Mouse (Mus musculus) gastrocnemius, postnatal 14 days (tissue): Measurements from ENCODE around the gene Pla2g1b. TPM values are rescaled to one million over a fixed set of nuclear protein-coding genes. Genes with fewer than 3 reads are reported as not detected.
"Not testable (repeated sequence)": the region's sequence is repeated elsewhere in the genome, so short reads cannot be mapped to it uniquely, and the experiment has no call there.

Source experiments
- DNase-seq: peaks from one replicate; pipeline ENCODE4 v3.0.0; 2021; ENCODE audit warnings: mixed read lengths
- intact Hi-C: fragments of 180-260 bp; cut with DNase I; formaldehyde crosslinking; loops from one replicate; pipeline ENCODE4 v1.15.1; 2025; ENCODE audit warnings: low total_unique reads
- total RNA-seq, 2 experiments: library from RNA; stranded (reverse); gene quantifications; 2 replicates each; pipeline ENCODE4 v1.2.3; 2021

Gene Pla2g1b
- total RNA-seq, 2 experiments from 2014 or later: not detected

- DNase-seq, intact Hi-C loops: not testable (repeated sequence)
These were observed 29.6 kb downstream of the Pla2g1b start for GRCm38 (mm10) chr5:115495618-115496017.

DNA sequence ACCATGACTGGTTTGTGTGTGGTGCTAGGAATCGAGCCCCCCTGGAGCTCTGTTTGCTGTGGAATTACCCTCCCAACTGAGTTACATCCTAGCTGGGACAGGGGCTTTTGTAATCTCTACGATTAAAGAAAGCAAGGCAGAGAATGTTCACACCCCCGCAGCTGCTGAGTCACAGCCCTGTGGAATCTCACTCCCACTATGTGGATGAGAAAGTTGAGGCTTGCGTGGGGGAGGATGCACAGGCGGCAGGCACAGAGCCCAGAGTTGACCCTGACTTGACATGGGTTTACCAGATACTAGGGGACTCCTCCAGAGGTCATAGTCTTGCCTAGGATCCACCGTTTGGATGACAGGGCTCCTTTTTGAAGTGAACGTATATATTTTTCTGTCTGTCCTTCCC is 31.0 kb downstream of the Pla2g1b start:
- intact Hi-C loops: no loop called here
- DNase-seq: no peak

GRCm38 (mm10) chr5:115498307-115499240 is 32.5 kb downstream of the Pla2g1b start:
- DNase-seq: no peak
- intact Hi-C loops: no loop called here

- intact Hi-C loops: loop anchor here (5.0 kb wide), 1 partner anchor 52 kb away; no protein-coding TSS in a partner anchor
- no peak for DNase-seq
These were observed 34.4 kb downstream of the Pla2g1b start for GRCm38 (mm10) chr5:115500383-115500935.

DNA sequence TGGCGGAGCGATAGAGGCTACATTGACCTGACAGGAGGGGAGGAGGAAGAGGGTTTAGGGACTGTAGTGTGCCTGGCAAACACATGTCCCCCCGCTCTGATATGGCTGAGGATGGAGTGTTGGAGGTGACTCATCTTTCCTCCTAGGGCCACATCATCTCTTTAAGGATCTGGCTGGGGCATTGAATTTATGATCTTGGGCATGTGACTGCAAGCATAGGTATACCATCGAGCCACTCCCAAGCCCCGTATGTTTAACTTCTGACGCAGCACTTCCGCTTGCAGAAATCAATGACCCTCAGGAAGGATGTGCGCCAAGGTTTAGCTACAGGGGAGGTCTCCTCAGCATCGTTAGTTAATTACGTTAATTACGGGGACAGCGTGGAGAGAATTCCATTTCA is 37.0 kb downstream of the Pla2g1b start:
- intact Hi-C loops: loop anchor here (5.0 kb wide), 1 partner anchor 49 kb away; no protein-coding TSS in a partner anchor
- DNase-seq: no peak

- DNase-seq: peak; percentile 2
- intact Hi-C loops: loop anchor here (1.0 kb wide), 1 partner anchor 33 kb away; no protein-coding TSS in a partner anchor
These were observed 39.6 kb downstream of the Pla2g1b start for GRCm38 (mm10) chr5:115505617-115506016.

DNA sequence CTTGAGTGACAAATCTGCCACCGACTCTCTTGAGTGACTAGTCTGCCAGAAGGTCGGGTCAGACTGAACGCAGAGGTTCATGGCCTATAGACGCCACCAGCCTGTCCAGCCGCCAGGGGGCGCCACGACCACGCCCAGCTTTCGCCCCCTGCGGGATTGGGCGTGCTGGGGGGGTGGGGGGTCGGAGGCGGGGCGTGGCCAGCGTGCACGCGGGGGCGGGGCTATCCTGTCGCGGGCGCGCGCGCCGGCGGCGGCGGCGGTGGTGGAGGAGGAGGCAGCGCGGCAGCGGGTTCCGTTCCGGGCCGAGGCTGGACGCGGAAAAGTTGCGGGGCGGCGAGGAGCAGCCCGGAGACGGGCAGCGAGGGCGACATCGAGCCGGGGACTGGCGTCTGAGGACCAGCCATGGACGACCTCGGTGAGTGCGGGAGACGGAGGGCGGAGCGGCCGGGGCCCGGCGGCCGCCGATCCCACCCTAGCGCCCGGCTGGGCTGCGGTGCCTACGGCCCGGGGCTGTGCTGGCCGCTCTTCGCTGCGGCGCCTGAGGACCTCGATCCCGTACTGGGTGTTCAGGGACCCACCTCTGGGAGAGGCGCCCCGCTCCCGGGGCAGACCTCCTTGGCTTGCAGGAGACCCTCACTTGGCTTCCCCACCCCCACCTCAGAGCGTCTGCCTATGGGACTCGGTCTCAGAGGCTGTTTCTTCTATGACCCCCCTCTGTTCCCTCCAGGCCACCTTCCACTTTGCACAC is 40.6 kb downstream of the Pla2g1b start, which contains the start of gene Pxn:
Gene Pxn (plus strand): TSS at position 223 of the 748 bp plus-strand sequence.
- peak; percentile 94 for DNase-seq
- intact Hi-C loops: loop anchor here (1.0 kb wide), 1 partner anchor 32 kb away; no protein-coding TSS in a partner anchor

DNA sequence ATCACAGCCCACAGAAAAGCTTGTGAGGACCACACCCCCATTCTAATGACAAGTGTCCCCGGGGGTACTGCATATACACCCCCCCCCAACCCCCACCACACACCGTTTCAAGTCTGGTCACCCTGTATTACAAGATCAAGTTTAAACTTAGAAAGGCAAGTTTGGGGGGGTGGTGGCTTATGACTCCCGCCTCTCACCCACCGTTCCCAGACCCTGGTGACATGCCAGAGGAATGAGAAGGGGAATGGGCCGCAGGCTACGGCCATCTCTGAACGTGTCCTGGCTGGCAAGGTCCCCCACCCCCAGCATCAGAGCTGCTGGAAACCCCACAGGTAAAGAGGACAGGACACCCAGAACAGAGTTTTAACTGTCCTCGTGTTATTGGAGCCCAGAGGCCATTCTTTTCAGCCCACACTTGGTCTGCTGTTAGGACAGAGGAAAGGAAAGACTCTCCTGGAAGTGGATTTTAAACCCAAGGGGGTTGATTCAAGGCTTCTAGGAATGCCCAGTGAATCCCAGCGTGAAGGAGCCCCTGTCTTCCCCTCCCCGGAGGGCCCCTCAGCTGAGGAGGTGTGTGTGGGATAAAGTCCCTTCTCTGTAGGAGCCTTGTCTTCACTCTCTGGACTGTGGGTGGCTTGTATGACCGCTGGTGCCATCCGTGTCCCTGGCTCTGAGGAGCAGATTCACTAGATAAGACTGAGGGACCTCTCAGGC is 41.4 kb downstream of the Pla2g1b start:
- intact Hi-C loops: no loop called here
- peak; percentile 7 for DNase-seq

DNA sequence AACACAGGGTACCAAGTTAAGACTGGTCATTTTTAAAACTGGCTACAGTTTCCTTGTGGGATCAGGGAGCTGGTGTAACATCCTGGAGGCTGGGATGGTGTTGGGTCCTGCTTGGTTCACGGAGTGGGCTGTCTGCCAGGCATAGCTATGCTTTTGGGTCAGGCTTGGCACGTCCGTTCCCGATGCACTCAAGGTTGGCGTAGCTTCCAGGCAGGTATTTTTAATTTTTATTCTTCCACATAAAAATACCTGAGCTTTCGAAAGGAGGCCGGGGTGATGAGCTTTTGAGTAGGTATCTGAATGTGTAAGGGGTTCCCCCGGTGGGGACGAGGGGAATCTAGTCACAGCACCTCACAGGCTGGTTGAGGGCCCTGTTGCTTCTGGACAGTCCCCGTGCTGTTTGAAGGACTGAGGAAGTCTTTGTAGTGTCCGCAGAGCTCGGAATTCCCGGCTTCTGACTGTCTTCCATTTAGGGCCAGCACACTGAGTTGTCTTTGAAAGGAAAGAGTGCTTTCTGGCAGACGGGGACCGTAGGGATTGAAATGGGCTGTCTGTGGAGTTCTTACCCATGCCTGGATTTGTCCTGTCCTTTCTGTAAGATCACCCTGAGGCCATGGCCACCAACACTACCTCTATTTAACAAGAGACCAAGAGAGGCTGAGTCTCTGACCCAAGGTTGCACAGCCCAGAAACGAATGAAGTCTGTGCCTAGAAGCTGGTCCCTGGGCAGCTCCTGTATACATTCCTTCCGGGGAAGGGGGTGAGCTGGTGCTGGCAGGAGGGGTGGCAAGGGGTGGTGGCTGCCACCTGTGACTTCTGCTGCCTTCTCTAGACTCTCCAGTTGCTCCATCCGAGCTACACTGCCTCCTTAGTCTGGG is 42.2 kb downstream of the Pla2g1b start:
- intact Hi-C loops: no loop called here
- DNase-seq: peak; percentile 40

DNA sequence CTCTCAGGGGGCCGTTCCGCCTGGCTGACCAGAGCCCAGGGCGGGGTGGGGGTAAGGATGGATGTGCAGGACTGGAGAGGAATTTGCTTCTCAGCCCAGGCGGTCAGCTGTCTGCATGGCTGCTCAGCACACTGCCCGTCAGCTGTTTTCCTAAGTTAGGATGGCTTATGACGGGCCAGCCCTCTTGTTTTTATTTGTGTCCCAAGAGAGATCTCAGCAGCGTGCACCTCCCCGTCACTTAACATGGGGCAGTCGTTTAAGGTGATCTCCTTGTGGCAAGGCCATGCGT is 42.7 kb downstream of the Pla2g1b start:
- intact Hi-C loops: no loop called here
- peak; percentile 78 for DNase-seq

DNA sequence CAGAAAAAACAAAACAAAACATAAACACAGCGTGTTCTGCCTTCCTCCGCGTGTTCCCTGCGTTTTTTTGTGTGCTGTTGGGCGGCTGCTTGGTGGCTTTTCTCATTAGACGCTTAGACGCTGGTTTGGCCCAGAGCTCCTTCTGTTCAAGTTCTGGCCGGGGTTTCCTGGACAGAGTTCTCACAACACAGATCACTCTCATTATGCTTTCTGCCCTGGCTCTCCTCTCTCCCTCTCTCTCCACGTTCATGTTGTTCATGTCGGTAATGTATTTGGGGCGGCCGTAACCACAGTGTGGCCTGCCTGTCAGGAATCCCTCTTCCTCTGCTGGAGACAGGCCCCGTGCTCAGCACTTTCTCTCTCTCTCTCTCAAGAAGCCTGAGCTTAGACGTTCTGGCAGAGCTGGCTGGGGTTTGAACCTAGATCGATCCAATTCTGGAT is 43.3 kb downstream of the Pla2g1b start:
- intact Hi-C loops: no loop called here
- DNase-seq: peak; percentile 54

DNA sequence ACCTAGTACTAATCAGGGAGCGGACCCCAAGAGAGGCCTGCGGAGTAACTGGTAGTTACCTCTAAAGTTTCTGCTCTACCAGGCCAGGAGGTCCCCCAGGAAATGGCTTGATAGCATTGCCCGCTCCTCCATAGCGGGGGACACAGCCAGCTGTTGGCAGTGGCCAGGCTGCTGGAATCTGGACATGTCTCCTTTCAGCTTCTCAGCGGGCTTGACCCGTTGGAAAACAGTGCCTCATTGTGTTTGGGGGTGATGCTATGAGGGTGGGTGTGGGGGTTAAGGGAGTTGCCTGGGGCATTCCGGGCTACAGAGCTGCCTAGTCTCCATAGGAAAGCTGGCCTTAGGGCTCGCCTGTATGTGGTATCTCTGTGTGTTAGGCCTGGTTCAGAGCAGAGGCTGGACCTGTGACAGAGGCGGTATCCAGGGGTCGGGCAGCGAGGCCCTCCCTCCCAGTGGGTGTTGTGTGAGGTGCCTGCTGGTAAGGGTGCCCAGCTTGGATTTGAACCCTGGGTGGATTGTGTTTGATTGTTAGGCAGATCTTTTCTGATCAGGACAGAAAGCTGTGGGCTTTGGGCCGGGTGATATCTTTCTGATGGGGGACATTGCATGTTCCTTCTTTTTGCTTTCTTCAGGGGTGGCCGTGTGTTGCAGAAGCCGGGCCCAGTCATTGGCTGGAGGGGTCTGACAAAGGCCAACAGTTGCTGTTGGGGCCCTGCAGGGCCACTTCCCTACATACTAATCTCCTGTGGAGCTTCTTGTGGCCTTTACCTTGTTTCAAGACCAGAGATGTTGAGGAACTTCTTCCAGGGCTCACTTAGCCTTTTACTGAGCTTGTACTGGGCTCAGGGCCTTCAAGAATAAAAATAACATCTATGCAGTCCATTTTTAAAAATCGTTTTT is 44.0 kb downstream of the Pla2g1b start:
- no peak for DNase-seq
- intact Hi-C loops: no loop called here

DNA sequence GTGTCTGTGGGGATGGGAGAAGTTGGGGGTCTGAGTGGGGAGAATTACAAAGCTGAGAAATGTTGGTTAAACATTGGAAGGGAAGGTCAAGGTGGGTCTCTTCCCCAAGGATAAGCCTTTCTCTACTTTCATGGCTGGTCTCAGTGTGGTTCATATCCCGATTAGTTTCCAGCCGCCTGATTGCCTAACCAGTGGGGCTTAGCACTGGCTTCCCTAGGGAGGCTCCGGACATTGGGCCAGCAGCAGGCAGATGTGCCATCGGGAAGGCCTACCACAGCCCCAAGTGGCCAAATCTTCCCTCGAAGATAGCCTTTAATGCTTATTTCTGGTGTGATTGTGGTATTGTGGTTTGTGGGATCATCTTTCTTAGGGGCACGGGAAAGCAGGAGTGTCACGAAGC is 46.3 kb downstream of the Pla2g1b start:
- intact Hi-C loops: no loop called here
- DNase-seq: no peak

GRCm38 (mm10) chr5:115513246-115513645 is 47.2 kb downstream of the Pla2g1b start:
- no peak for DNase-seq
- intact Hi-C loops: no loop called here

GRCm38 (mm10) chr5:115513721-115514120 is 47.7 kb downstream of the Pla2g1b start:
- intact Hi-C loops: no loop called here
- no peak for DNase-seq

DNA sequence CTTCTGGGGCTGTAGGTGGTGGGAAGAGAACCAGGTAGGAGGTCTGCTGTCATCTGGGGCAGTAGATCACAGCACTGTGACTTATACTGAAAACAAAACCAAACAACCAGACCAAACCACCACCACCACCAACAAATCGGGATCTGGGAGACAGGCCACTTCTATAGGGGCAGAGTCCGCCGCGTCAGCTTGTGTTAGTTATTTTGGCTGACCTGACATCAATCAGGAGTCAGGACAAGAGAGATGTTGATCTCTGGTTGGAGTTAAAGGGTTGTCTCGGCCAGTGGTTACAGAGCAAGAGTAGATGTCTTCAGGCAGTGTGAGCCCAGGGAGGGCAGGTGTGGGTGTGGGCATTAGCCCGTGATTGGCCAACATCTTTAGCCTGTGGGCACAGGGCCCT is 48.3 kb downstream of the Pla2g1b start:
- no peak for DNase-seq
- intact Hi-C loops: no loop called here

DNA sequence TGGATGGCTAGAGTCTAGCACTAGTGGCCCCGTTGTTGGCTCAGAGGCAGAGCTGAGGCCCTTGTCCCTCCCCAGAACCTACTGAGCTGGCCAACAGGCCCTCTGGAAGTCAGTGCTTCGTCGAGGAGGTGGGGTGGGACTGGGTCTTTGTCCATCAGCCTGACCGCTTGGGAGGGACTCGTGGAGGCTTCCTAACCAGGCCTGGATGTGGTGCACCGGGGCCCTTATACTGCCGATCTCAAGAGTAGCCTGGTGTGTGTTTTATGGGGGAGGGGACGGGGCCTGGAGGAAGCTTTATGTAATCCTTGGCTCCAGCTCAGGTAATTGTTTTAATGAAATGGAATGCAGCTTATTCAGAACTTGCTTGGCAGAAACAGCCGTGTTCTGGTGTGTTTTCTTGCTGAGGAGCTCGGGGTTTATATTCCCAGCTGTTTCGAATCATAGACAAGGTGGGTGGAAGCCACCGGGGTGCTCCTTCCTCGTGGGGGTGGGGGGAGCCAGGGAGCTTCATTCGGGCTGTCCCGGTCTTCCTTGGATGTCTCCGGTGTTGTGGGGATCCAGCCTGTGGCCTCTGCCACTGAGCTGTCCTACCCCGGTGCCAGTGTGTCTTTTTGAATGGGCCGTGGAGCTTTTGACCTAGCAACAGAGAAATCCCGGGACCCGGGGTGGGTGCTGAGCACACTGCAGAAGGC is 49.0 kb downstream of the Pla2g1b start:
- intact Hi-C loops: no loop called here

More for the DNA sequence above, 49.0 kb downstream of the Pla2g1b start:
- peak; percentile 52 for DNase-seq
